Mouse (Mus musculus) cerebellum, adult 8-10 months (tissue): ENCODE measurements at regions not wholly inside any gene's neighbourhood (a gene's known extent, or its start where the extent isn't known, plus 50 kb on each side); places are given as distances from the start of the nearest gene placed in this dataset.

Source experiments
- DNase-seq: peaks from one replicate; pipeline ENCODE4 v3.0.0; 2022

- no peak for DNase-seq
These were observed 882.9 kb upstream of the Lrrn3 start for GRCm38 (mm10) chr12:42369029-42369577.

DNA sequence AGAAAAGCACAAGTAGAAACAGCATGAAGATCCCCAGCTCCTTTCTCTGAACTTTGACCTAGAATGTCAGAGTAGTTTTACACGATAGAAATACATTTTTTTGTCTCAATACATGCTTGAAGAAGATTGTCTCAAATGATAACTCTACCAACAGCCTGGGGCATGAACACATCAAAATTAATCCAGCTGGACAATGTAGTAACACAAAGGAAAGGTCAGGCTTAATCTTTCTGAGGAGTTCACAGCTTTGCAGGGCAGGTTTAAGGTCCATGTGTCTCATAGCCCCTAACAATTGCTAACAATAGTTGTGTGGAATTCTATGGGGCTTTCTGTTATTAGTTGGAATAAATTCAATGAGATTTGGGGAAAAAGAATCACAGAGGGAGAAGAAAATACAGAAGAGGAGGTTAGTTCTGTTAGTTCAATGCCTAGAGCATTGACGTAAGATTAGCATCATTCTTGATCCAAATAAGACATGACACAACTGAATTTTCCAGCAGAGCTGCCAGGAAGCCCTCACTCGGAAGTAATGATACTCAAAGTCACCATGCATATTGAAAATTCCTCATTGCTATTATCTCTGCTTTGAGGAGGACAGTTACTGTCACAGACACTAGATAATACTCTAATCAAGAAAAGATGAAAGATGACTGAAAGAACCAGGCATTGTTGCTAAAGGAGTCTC lies 852.9 kb upstream of the Lrrn3 start:
- no peak for DNase-seq

GRCm38 (mm10) chr12:42306429-42306828 lies 820.2 kb upstream of the Lrrn3 start:
- no peak for DNase-seq

DNA sequence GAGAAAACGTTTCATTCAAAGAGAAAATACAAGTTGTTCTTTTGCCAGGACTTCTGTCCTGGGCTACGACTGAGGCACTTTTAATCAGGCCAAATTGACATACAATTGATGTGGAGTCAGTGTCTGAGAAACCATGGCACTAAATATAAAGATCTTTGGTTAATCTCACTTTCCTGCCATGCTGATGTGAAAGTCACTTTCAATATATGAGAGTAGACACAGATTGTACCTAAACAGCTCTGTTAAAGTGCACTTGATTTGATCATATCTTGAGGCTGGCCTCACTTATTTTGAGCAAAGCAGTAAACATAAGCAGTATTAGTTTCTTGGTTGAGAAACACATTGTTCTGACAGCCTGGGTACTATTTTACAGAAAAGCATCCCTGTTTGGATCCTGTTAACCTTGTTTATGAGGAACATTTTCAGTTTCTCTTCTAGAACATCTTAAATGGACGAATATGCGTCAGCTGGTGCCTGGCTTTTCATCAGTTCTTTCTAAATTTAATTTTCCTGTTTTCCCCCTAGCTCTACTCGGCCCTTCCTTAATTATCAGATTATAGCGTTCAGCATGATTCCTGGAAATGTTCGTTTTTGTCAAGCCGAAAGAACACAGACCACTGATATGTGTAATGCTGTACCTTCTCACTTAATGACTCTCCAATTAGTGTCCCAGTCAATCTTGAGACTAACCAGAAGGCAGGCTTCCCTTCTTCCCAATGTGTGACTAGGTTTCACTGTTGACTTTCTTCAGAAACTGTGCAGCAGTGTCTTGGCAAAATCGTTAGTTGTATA lies 791.2 kb upstream of the Lrrn3 start:
- no peak for DNase-seq

DNA sequence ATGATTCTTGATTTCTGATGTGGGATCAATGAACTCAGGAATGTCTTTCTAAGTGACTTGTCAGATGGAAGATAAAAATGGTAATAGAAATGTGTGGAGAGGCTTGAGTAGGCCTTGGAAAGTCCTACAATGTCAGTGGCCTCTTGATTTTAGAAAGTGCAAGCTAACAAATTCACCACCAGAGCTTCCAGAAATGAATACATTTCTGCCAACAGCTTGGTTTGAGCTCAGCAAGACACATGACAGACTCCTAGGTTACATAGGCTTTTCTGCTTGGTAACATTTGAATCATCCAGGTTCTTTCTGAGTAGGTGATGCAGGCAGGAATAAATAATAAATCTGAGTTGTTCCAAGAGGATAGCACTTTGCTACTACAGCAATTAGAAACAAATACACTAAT lies 764.2 kb upstream of the Lrrn3 start:
- no peak for DNase-seq

DNA sequence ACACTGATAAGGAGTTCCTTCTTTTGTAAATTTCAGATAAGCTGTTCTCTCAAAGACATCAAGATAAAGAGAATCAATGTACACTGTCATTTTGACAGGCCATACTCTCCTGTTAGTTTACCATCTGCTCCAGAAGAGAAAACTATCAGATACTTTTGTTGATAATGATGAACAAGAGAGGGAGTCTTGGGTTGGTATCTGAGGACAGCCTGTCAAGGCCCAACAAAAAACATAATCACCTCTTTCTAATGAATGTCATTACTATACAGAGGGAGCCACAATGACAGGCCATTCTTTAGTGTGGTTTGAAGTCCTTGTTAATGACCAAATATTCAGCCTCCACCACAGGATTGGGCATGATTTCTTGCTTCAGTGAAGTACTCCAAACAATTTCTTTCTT lies 743.0 kb upstream of the Lrrn3 start:
- no peak for DNase-seq

- no peak for DNase-seq
These were observed 695.4 kb upstream of the Lrrn3 start for GRCm38 (mm10) chr12:42181646-42182045.

DNA sequence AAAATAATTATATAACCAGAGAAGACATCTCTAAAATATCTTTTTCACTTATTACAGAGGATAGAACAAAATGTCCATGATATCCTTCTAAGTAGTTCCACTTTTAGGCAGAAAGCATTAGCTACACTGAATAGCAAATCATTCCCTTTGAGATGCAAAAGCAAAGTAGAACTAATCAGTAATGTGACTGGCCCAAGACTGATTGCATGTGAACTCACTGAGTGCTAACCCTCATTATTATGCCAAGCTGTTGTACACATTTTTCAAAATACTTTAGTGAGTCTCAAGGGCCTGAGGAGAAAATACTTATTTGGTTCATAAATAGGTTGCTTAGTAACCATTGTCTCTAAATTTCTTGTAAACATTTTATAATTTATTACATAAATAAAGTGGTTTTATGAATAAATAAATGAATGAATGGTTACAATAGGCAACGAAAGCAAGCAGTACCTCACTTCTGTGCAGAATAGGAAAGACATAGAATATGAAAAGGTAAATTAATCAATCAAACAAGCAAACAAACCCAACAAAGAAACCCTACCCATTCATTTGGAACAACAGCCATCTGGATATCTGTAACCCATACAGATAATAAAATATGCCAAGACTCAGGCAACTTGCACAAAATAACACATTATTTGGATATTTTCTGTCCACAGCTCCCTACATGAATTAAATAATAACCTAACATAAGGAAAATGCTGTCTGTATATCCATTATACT lies 693.9 kb upstream of the Lrrn3 start:
- no peak for DNase-seq

GRCm38 (mm10) chr12:42147971-42148370 lies 661.7 kb upstream of the Lrrn3 start:
- no peak for DNase-seq

- peak; percentile 4 for DNase-seq
These were observed 652.6 kb upstream of the Lrrn3 start for GRCm38 (mm10) chr12:42138694-42139442.

DNA sequence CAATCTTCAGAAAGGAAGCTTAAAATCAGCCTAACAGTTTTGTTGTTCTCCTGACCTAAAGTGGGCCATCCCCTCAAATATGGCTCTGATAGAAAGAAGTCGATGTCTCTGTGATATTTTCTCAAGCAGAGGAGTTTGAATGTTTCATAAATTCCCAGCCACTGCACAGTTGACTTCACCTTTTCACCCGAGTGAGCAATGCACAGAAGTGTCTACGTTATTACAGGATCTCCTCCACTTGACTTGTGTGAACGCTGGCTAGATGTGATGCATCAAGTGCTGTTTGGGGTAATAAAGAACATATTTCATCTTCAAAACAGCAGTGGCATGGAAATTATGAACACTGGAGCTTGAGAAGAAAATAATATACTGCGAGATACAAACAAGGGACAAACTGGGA lies 651.9 kb upstream of the Lrrn3 start:
- DNase-seq, result no peak

DNA sequence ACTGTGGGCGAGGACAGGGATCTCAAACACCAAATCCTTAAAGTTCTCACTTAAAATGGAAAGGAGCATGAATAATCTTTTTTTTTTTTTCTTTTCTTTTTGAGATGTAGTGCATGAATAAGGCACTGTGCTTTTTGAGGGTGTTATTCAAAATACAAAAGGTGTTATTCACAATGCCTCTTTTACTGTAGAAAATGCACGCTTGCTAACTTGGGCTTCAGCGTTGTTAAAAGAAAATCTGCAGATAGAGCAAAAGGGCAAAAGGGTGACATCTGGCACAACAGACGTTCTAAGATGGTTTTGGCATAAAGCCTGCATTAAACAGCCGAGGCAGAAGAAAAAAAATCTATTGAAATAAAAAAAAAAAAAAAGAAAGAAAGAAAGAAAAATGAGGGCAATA lies 651.5 kb upstream of the Lrrn3 start:
- DNase-seq, result peak; percentile 16

GRCm38 (mm10) chr12:42100189-42100588 lies 614.0 kb upstream of the Lrrn3 start:
- DNase-seq, result no peak

DNA sequence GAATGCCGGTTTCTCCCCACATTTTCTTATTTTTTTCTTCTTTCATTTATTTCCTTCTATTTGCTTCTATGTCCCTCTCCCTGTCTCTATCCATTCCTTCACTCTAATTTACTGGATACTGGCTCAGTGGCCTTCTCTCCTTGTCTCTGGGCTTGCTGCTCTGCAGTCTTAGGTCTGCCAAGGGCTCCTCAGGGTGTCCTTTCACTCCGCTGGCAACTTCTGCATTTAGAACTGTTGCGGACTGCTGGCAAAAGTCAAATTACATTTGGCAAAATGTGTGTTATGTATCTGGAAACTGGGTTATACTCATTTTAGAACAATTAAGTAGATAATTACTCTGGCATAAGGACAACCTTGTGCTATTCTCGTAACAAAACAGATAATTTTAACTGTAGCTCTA lies 584.2 kb upstream of the Lrrn3 start:
- peak; percentile 15 for DNase-seq

- no peak for DNase-seq
These were observed 577.5 kb upstream of the Lrrn3 start for GRCm38 (mm10) chr12:42063745-42064144.

DNA sequence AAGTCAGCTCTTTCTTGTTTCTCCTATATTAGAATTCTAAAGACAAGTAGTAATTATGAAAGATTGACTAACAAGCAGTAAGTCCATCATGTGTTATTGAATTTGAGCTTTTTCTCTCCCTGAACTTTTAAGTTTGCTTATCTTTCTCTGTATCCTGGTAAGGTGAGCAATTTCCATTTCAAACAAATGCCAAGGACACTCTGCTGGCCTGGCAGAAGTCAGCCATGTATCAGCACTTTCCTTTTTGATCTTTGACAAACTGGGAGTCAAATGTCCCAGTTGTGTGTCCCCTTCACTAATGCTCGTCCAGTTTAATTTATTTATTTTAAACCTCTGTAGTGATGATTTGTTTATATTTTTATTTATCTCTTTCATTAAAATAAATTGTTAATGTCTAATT lies 562.8 kb upstream of the Lrrn3 start:
- DNase-seq, result no peak

GRCm38 (mm10) chr12:42027874-42028273 lies 541.6 kb upstream of the Lrrn3 start:
- DNase-seq, result no peak

DNA sequence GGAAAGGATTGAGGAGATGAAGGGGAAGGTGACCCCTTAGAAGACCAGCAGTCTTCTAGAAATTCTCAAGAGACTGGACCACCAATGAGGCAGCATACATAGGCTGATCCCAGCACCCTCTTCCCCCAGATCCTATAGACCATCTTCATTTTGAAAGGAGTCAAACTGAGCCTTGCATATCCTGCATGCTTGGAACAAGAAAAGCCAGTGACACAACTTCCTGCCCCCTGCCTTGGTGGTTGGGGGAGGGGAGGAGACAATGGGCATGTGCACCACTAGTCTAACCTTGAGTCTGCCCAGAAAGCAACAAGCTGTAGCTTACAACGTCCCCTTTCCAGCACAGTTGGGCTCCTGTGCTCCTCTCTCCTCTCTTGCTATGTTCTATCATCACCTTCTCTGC lies 531.3 kb upstream of the Lrrn3 start:
- no peak for DNase-seq

DNA sequence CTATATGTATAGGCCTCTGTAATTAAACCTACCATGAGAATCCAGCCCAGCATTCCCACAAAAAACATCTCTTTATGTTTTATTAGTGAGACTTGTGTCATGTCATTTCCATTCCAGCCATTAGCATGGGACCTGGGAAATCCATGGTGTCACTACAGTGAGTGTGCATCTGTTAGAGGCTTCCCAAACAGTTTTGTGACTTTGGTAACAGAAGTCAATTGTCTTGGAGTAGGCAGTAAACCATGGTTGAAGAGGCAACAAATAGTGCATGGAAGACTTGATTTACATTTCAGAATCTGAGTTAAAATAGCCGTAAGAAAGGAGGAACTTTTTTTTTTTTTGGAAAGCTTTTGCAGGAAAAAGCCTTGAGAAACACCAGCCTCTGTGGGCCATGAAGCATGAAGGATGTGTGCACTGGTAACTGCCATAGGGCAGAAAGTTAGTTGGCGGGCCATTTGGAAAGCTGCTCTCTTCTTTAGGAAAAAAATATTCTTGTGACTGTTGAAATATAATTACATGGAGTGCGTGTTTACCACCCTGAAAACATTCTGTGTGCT lies 522.7 kb upstream of the Lrrn3 start:
- no peak for DNase-seq

DNA sequence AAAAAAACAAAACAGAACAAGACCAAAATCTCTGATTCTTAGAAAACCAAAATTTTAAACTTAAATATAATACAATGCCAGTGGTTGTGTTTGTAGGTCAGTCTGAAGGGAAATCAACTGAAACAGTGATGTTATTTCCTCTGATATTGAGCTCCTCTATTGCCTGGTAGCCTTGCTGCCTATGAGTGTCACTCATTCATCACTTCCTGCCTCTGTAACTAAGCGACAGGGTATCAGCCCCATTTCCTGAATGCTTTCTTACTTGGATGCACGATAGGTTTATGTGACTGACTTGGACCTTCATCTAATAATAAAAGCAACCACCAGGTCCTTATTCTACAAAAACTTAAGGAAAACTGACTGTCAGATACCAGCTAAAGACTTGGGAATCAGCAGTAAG lies 520.7 kb upstream of the Lrrn3 start:
- no peak for DNase-seq
